Mouse (Mus musculus): ENCODE measurements around the gene Htra1. TPM values are rescaled to one million over a fixed set of nuclear protein-coding genes. Genes with fewer than 3 reads are reported as not detected.
A peak's percentile ranks its signal among the peaks of the same experiment; 100 is the strongest.

The Htra1 gene
- polyA plus RNA-seq (2012; rRNA removed): 184 and 275 TPM in 2 replicates

GRCm38 (mm10) chr7:130935793-130936471, at the start of gene Htra1:
Gene Htra1 (plus strand): TSS chr7:130936111.
- DNase-seq (ENCODE audit: low spot score): peak; percentile 68

GRCm38 (mm10) chr7:130886246-130886645, 49.7 kb upstream of the Htra1 start:
- no peak for DNase-seq (ENCODE audit: low spot score)

GRCm38 (mm10) chr7:130887946-130888345, 48.0 kb upstream of the Htra1 start:
- no peak for DNase-seq (ENCODE audit: low spot score)

- DNase-seq (ENCODE audit: low spot score): no peak
Measured at GRCm38 (mm10) chr7:130890871-130891270, 45.0 kb upstream of the Htra1 start.

GRCm38 (mm10) chr7:130892973-130893372, 42.9 kb upstream of the Htra1 start:
- no peak for DNase-seq (ENCODE audit: low spot score)

- DNase-seq (ENCODE audit: low spot score): no peak
Measured at GRCm38 (mm10) chr7:130894931-130895617, 40.8 kb upstream of the Htra1 start.

GRCm38 (mm10) chr7:130895618-130895945, 40.3 kb upstream of the Htra1 start:
- DNase-seq (ENCODE audit: low spot score): no peak

- DNase-seq (ENCODE audit: low spot score): no peak
Measured at GRCm38 (mm10) chr7:130896064-130896463, 39.8 kb upstream of the Htra1 start.

GRCm38 (mm10) chr7:130897201-130897600, 38.7 kb upstream of the Htra1 start:
- no peak for DNase-seq (ENCODE audit: low spot score)

GRCm38 (mm10) chr7:130898373-130898772, 37.5 kb upstream of the Htra1 start:
- no peak for DNase-seq (ENCODE audit: low spot score)

- no peak for DNase-seq (ENCODE audit: low spot score)
Measured at GRCm38 (mm10) chr7:130900233-130900848, 35.6 kb upstream of the Htra1 start.

- no peak for DNase-seq (ENCODE audit: low spot score)
Measured at GRCm38 (mm10) chr7:130902929-130903328, 33.0 kb upstream of the Htra1 start.

- DNase-seq (ENCODE audit: low spot score): no peak
Measured at GRCm38 (mm10) chr7:130903505-130904074, 32.3 kb upstream of the Htra1 start.

- DNase-seq (ENCODE audit: low spot score): no peak
Measured at GRCm38 (mm10) chr7:130904571-130905365, 31.1 kb upstream of the Htra1 start.

- no peak for DNase-seq (ENCODE audit: low spot score)
Measured at GRCm38 (mm10) chr7:130910841-130911240, 25.1 kb upstream of the Htra1 start.

- DNase-seq (ENCODE audit: low spot score): no peak
Measured at GRCm38 (mm10) chr7:130914693-130915363, 21.1 kb upstream of the Htra1 start.

- DNase-seq (ENCODE audit: low spot score): no peak
Measured at GRCm38 (mm10) chr7:130918260-130918659, 17.7 kb upstream of the Htra1 start.

- DNase-seq (ENCODE audit: low spot score): no peak
Measured at GRCm38 (mm10) chr7:130922981-130923731, 12.8 kb upstream of the Htra1 start.

- DNase-seq (ENCODE audit: low spot score): no peak
Measured at GRCm38 (mm10) chr7:130930401-130930800, 5.5 kb upstream of the Htra1 start.

- no peak for DNase-seq (ENCODE audit: low spot score)
Measured at GRCm38 (mm10) chr7:130932921-130933320, 3.0 kb upstream of the Htra1 start.

- DNase-seq (ENCODE audit: low spot score): no peak
Measured at GRCm38 (mm10) chr7:130934654-130935053, 1.3 kb upstream of the Htra1 start.

Measured in urinary bladder, adult 2 months (tissue).